Mouse (Mus musculus) myocyte (in vitro differentiated cells): ENCODE measurements around the gene Slco1a1. TPM values are rescaled to one million over a fixed set of nuclear protein-coding genes. Genes with fewer than 3 reads are reported as not detected.
"Not testable (repeated sequence)": the region's sequence is repeated elsewhere in the genome, so short reads cannot be mapped to it uniquely, and the experiment has no call there.

Experiments
- H3K27me3 ChIP-seq: one replicate; pipeline ENCODE4 v1.6.1; 2011; ENCODE audit not compliant: control insufficient read depth, insufficient read depth, insufficient read length
- H3K36me3 ChIP-seq: one replicate; pipeline ENCODE4 v1.6.1; 2011; ENCODE audit not compliant: control insufficient read depth, insufficient read depth
- H3K4me2 ChIP-seq: one replicate; pipeline ENCODE4 v1.6.1; 2011; ENCODE audit warnings: low read depth, control low read depth
- H3K4me3 ChIP-seq: one replicate; pipeline ENCODE4 v1.5.1; 2011; ENCODE audit warnings: mild to moderate bottlenecking, control low read depth, moderate library complexity
- H3K79me2 ChIP-seq: one replicate; pipeline ENCODE4 v1.6.1; 2011; ENCODE audit not compliant: control insufficient read depth, insufficient read depth
- H3ac ChIP-seq: one replicate; pipeline ENCODE4 v1.6.1; 2011; ENCODE audit not compliant: control insufficient read depth, insufficient read length
- CEBPB ChIP-seq: IDR thresholded peaks from 2 replicates; pipeline ENCODE4 v1.6.1; 2011; ENCODE audit warnings: mild to moderate bottlenecking, moderate library complexity; ENCODE audit not compliant: poor library complexity, insufficient read depth, severe bottlenecking
- E2F4 ChIP-seq: IDR thresholded peaks from one replicate; pipeline ENCODE4 v1.6.1; 2011; ENCODE audit warnings: mild to moderate bottlenecking, control low read depth, moderate library complexity; ENCODE audit not compliant: insufficient read depth
- MAX ChIP-seq: IDR thresholded peaks from one replicate; pipeline ENCODE4 v1.6.1; 2011; ENCODE audit warnings: low read depth, mild to moderate bottlenecking, control low read depth
- MYOD1 ChIP-seq, 3 experiments: IDR thresholded peaks; one replicate each; pipeline ENCODE4 v1.6.1; 2011; ENCODE audit warnings: control low read depth in 2 of 3, low read depth in 2 of 3, mild to moderate bottlenecking in 2 of 3, moderate library complexity in 1 of 3; ENCODE audit not compliant: insufficient read length in 2 of 3, control insufficient read depth in 1 of 3
- MYOG ChIP-seq, 3 experiments: IDR thresholded peaks; one replicate each; pipeline ENCODE4 v1.6.1; 2011; ENCODE audit warnings: control low read depth in 2 of 3, low read depth in 2 of 3, mild to moderate bottlenecking in 2 of 3; ENCODE audit not compliant: insufficient read length in 2 of 3, control insufficient read depth in 1 of 3, insufficient read depth in 1 of 3
- POLR2A ChIP-seq: IDR thresholded peaks from one replicate; pipeline ENCODE4 v1.6.1; 2011; ENCODE audit warnings: low read depth, mild to moderate bottlenecking, control low read depth, moderate library complexity; ENCODE audit not compliant: insufficient read length
- POLR2AphosphoS2 ChIP-seq: IDR thresholded peaks from one replicate; pipeline ENCODE4 v1.6.1; 2011; ENCODE audit warnings: low read depth, control low read depth; ENCODE audit not compliant: insufficient read length
- REST ChIP-seq: IDR thresholded peaks from one replicate; pipeline ENCODE4 v1.6.1; 2011; ENCODE audit warnings: mild to moderate bottlenecking, control low read depth, moderate library complexity; ENCODE audit not compliant: insufficient read depth, insufficient read length
- SRF ChIP-seq: IDR thresholded peaks from one replicate; pipeline ENCODE4 v1.6.1; 2011; ENCODE audit warnings: low read depth; ENCODE audit not compliant: control insufficient read depth, insufficient read length
- TCF12 ChIP-seq: IDR thresholded peaks from one replicate; pipeline ENCODE4 v1.6.1; 2011; ENCODE audit warnings: mild to moderate bottlenecking, control low read depth; ENCODE audit not compliant: poor library complexity, insufficient read depth, severe bottlenecking
- TCF3 ChIP-seq: IDR thresholded peaks from one replicate; pipeline ENCODE4 v1.6.1; 2011; ENCODE audit warnings: low read depth, control low read depth; ENCODE audit not compliant: insufficient read length
- USF1 ChIP-seq: IDR thresholded peaks from one replicate; pipeline ENCODE4 v1.6.1; 2011; ENCODE audit warnings: low read depth, mild to moderate bottlenecking, control low read depth, moderate library complexity
- polyA plus RNA-seq: library from polyadenylated mRNA; unstranded; fragments of >200 nt; fragmentation: generic; extraction: Trizol; gene quantifications from one replicate; pipeline ENCODE4 v1.2.1, GENCODE M21; 2012; ENCODE audit warnings: missing spikeins

Slco1a1 gene
- polyA plus RNA-seq, 1 experiment: not detected

GRCm38 (mm10) chr6:141960482-141960881 lies 13.7 kb upstream of the Slco1a1 start:
- H3K4me2 ChIP-seq: no peak overlapping the region
- TF ChIP-seq MYOG (IDR thresholded peaks at IDR 0.05; ENCODE audit: control insufficient read depth in 1 of 3, insufficient read depth in 1 of 3, insufficient read length in 2 of 3, low read depth in 2 of 3): no peak
- no peak for TF ChIP-seq POLR2AphosphoS2
- no peak overlapping the region for H3ac ChIP-seq
- H3K27me3 ChIP-seq: no peaks in the 10 kb centered on the region
- no peaks in the 10 kb centered on the region for H3K36me3 ChIP-seq
- H3K4me3 ChIP-seq: no peak overlapping the region
- H3K79me2 ChIP-seq: no peaks in the 10 kb centered on the region

DNA sequence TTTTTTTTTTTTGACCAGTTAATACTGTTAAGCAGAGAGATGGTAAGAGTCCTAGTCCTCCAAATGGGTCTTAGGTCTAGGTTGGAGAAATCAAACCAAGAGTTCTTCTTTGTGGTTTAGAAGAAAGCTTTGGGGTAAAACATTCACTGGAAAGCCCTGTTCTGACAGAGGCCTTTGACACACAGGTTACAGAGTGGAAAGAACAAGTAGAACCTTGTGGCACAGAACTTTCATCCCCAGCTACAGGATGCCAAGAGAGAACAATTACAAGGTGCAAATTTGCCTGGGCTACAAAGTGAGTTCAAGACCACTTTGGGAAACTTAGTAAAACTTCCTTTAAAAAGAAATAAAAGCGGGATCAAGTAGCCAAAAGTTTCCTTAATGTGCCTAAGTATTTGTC lies 6.3 kb downstream of the Slco1a1 start:
- no peak overlapping the region for H3ac ChIP-seq
- H3K4me2 ChIP-seq: no peak overlapping the region
- H3K36me3 ChIP-seq: no peaks in the 10 kb centered on the region
- H3K27me3 ChIP-seq: no peaks in the 10 kb centered on the region
- no peaks in the 10 kb centered on the region for H3K79me2 ChIP-seq
- H3K4me3 ChIP-seq: no peak overlapping the region
- TF ChIP-seq MYOG (IDR thresholded peaks at IDR 0.05; ENCODE audit: control insufficient read depth in 1 of 3, insufficient read depth in 1 of 3, insufficient read length in 2 of 3, low read depth in 2 of 3): no peak
- no peak for TF ChIP-seq TCF12
- TF ChIP-seq MAX: no peak
- no peak for TF ChIP-seq CEBPB
- no peak for TF ChIP-seq USF1
- no peak for TF ChIP-seq MYOD1 (IDR thresholded peaks at IDR 0.05; ENCODE audit: control insufficient read depth in 1 of 3, insufficient read length in 2 of 3, low read depth in 2 of 3)
- TF ChIP-seq E2F4: no peak
- TF ChIP-seq POLR2A: no peak
- TF ChIP-seq POLR2AphosphoS2: no peak
- TF ChIP-seq REST: no peak
- TF ChIP-seq TCF3: no peak
- TF ChIP-seq SRF: no peak

- H3K36me3 ChIP-seq: no peaks in the 10 kb centered on the region
- H3K4me2 ChIP-seq: no peak overlapping the region
Observed at GRCm38 (mm10) chr6:141898197-141898596, 48.6 kb downstream of the Slco1a1 start.

GRCm38 (mm10) chr6:141889723-141890122 lies 57.0 kb downstream of the Slco1a1 start:
- H3K4me2 ChIP-seq: no peak overlapping the region
- TF ChIP-seq REST (no peak), TCF3 (no peak), MYOD1 (IDR thresholded peaks at IDR 0.05; ENCODE audit: control insufficient read depth in 1 of 3, insufficient read length in 2 of 3, low read depth in 2 of 3) (peak in 1 of 3 experiments; percentile 6)

More at GRCm38 (mm10) chr6:141898197-141898596, 48.6 kb downstream of the Slco1a1 start:
- TF ChIP-seq REST (no peak), USF1 (no peak), TCF12 (no peak)
- Histone ChIP-seq H3ac (no peak overlapping the region), H3K4me3 (no peak overlapping the region), H3K79me2 (no peaks in the 10 kb centered on the region), H3K27me3 (no peaks in the 10 kb centered on the region)

DNA sequence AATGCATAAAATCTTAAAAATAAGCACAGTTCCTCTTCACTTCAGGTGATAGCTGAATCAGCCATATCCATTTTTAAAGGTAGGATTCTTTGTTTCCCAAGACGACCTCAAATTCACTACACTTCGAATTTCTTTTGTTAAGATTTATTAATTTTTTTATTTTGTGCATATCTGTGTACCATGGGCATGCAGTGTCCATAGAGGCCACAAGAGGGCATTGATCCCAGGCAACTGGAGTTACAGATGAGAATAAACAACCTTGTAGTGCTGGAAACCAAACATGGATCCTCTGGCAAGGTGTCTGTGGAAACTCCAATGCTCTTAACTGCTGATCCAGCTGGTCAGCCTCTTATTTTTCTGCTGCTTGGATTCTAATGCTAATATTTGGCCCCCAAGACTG lies 58.5 kb downstream of the Slco1a1 start:
- Histone ChIP-seq H3K36me3 (no peaks in the 10 kb centered on the region), H3K4me3 (no peak overlapping the region), H3ac (no peak overlapping the region), H3K27me3 (no peaks in the 10 kb centered on the region), H3K4me2 (no peak overlapping the region), H3K79me2 (no peaks in the 10 kb centered on the region)
- no peak for TF ChIP-seq E2F4
- no peak for TF ChIP-seq CEBPB
- TF ChIP-seq POLR2A: no peak
- no peak for TF ChIP-seq SRF
- no peak for TF ChIP-seq MYOD1 (IDR thresholded peaks at IDR 0.05; ENCODE audit: control insufficient read depth in 1 of 3, insufficient read length in 2 of 3, low read depth in 2 of 3)
- no peak for TF ChIP-seq POLR2AphosphoS2
- no peak for TF ChIP-seq MYOG (IDR thresholded peaks at IDR 0.05; ENCODE audit: control insufficient read depth in 1 of 3, insufficient read depth in 1 of 3, insufficient read length in 2 of 3, low read depth in 2 of 3)
- no peak for TF ChIP-seq TCF3
- TF ChIP-seq USF1: no peak
- no peak for TF ChIP-seq MAX
- TF ChIP-seq TCF12: no peak
- TF ChIP-seq REST: no peak

More at GRCm38 (mm10) chr6:141889723-141890122, 57.0 kb downstream of the Slco1a1 start:
- H3K4me3 ChIP-seq: no peak overlapping the region
- H3K27me3 ChIP-seq: no peaks in the 10 kb centered on the region
- H3K79me2 ChIP-seq: no peaks in the 10 kb centered on the region
- no peaks in the 10 kb centered on the region for H3K36me3 ChIP-seq
- no peak overlapping the region for H3ac ChIP-seq

- H3K4me3 ChIP-seq: no peak overlapping the region
- H3K36me3 ChIP-seq: no peaks in the 10 kb centered on the region
- no peak for TF ChIP-seq REST
- TF ChIP-seq SRF: no peak
- TF ChIP-seq TCF3: no peak
- no peak for TF ChIP-seq E2F4
- TF ChIP-seq POLR2A: no peak
- TF ChIP-seq CEBPB: no peak
- TF ChIP-seq POLR2AphosphoS2: no peak
- TF ChIP-seq MAX: no peak
- TF ChIP-seq USF1: no peak
- TF ChIP-seq TCF12: no peak
- no peak for TF ChIP-seq MYOD1 (IDR thresholded peaks at IDR 0.05; ENCODE audit: control insufficient read depth in 1 of 3, insufficient read length in 2 of 3, low read depth in 2 of 3)
- TF ChIP-seq MYOG (IDR thresholded peaks at IDR 0.05; ENCODE audit: control insufficient read depth in 1 of 3, insufficient read depth in 1 of 3, insufficient read length in 2 of 3, low read depth in 2 of 3): no peak
- H3K27me3 ChIP-seq: no peaks in the 10 kb centered on the region
- H3K4me2 ChIP-seq: no peak overlapping the region
- H3ac ChIP-seq: no peak overlapping the region
- no peaks in the 10 kb centered on the region for H3K79me2 ChIP-seq
Observed at GRCm38 (mm10) chr6:141882581-141882980, 64.2 kb downstream of the Slco1a1 start.

DNA sequence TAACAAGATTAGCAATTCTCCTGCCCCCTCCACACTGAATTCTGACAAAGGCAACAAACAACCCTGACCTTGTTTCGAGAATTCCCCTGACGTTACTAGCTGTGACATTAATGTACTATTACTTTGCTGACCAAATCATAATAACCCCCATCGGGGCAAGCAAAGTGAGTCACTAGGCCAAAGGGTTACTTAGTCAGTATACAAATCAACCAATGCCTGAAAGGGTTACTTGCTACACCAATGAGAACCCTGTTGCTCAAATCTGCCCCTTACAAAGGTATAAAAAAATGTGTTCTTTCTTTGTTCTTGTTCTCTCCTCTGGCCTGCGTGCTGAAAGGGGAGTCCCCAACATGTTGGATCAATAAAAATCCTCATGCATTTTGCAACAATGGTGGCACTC lies 71.0 kb downstream of the Slco1a1 start:
- not testable (repeated sequence) for H3K4me2 ChIP-seq, H3ac ChIP-seq, H3K79me2 ChIP-seq, H3K27me3 ChIP-seq, H3K4me3 ChIP-seq, H3K36me3 ChIP-seq
